In genomic region chr10:67000136-67000535, GRCm38 (mm10) we compare ENCODE assay signal across 20 mouse cellular contexts.
DNase-seq lines count a peak whose midpoint lies in the region; ATAC-seq and TF ChIP-seq lines count a peak whose summit lies in the region.
"Had no signal": no experiment of that assay in that cellular context is flagged by ENCODE, and none has a peak within 500 bp of the region (broad histone marks: within the 10 kb centered on the region; RNA-seq: fewer than 3 reads in every experiment).

No protein-coding gene starts in this region.

- peak overlapping the region; percentile 47 for H3K9ac ChIP-seq in CH12.LX (ENCODE audit: insufficient read depth, low read depth)
- no peak overlapping the region for H3K9ac ChIP-seq in heart, embryonic 14.5 days (ENCODE audit: low read length)
- H3K9ac ChIP-seq: embryonic facial prominence, embryonic 15.5 days; hindbrain, embryonic 13.5 days had no signal

- WGBS in heart, embryonic 10.5 days, result 60% methylated on average over 5 of the region's 5 CpGs
- WGBS in heart, embryonic 14.5 days, result 35% methylated on average over 5 of the region's 5 CpGs

- dilution Hi-C loops in CH12.LX (cut with MboI; ENCODE audit: extremely low pct_ligation_motif_present, extremely low pct_unique_long_range_greater_than_20kb, low sequenced_read_pairs), result no loop called here

- TF ChIP-seq POLR2A in CH12.LX (IDR thresholded peaks at IDR 0.05; ENCODE audit: low read depth, low read length), result no peak

- intact Hi-C loops in heart, postnatal 10 days (cut with DNase I), result no loop called here
- intact Hi-C loops in gastrocnemius, adult 2 months (cut with DNase I), result loop anchor here (5.0 kb wide), 3 partner anchors 52 to 97 kb away; partner anchors contain the start of genes Jmjd1c and Reep3

- peak overlapping the region; percentile 86 for H3K4me2 ChIP-seq in CH12.LX (ENCODE audit: insufficient read depth, low read depth, poor library complexity, severe bottlenecking)
- no peak overlapping the region for H3K4me2 ChIP-seq in heart, embryonic 14.5 days (ENCODE audit: low read length)
- H3K4me2 ChIP-seq: embryonic facial prominence, embryonic 15.5 days; hindbrain, embryonic 13.5 days had no signal

- H3K27ac ChIP-seq in heart, embryonic 10.5 days, result peak overlapping the region; percentile 36; the same call in 1 of the 2 replicates
- peak overlapping the region; percentile 90 for H3K27ac ChIP-seq in CH12.LX (ENCODE audit: insufficient read depth, low read depth)
- peak overlapping the region; percentile 74 to 76 for H3K27ac ChIP-seq in heart, embryonic 14.5 days (replicated peaks in 1 of 2; ENCODE audit: control insufficient read depth in 1 of 2, insufficient read depth in 1 of 2, low read depth in 2 of 2, low read length in 2 of 2)
- H3K27ac ChIP-seq in gastrocnemius, adult 2 months, result no peak overlapping the region
- H3K27ac ChIP-seq: embryonic facial prominence, embryonic 15.5 days; forebrain, embryonic 10.5 days; hindbrain, embryonic 13.5 days; hindbrain, postnatal 0 days had no signal

- TF ChIP-seq RAD21 in CH12.LX (IDR thresholded peaks at IDR 0.05; ENCODE audit: low read depth, low read length), result no peak

- no peaks in the 10 kb centered on the region for H3K9me3 ChIP-seq in heart, embryonic 10.5 days
- peaks cover 9% of the 10 kb centered on the region for H3K9me3 ChIP-seq in CH12.LX (replicated peaks; ENCODE audit: low read length)
- H3K9me3 ChIP-seq in heart, embryonic 14.5 days (ENCODE audit: control insufficient read depth, low read length), result no peaks in the 10 kb centered on the region
- H3K9me3 ChIP-seq: embryonic facial prominence, embryonic 15.5 days; hindbrain, embryonic 13.5 days had no signal

- peaks cover 34% of the 10 kb centered on the region for H3K4me1 ChIP-seq in heart, embryonic 10.5 days
- peaks cover 3 to 29% of the 10 kb centered on the region in 2 experiments; a peak in 3 of 4 replicates for H3K4me1 ChIP-seq in CH12.LX (ENCODE audit: control insufficient read depth in 1 of 2, insufficient read depth in 2 of 2)
- peaks cover 21 to 40% of the 10 kb centered on the region in 2 experiments for H3K4me1 ChIP-seq in heart, embryonic 14.5 days (ENCODE audit: control insufficient read depth in 2 of 2, insufficient read depth in 2 of 2, low read length in 2 of 2)

- TF ChIP-seq CTCF in CH12.LX (conservative IDR thresholded peaks at IDR 0.05 in 1 of 2, IDR thresholded peaks at IDR 0.05 in 1 of 2; ENCODE audit: low read depth in 2 of 2, low read length in 2 of 2), result no peak
- TF ChIP-seq CTCF in gastrocnemius, adult 2 months (IDR thresholded peaks at IDR 0.05), result no peak

- no peaks in the 10 kb centered on the region for H3K79me2 ChIP-seq in CH12.LX (replicated peaks; ENCODE audit: control insufficient read depth, extremely low read depth, insufficient read depth, poor library complexity, severe bottlenecking)

- no peak for DNase-seq in heart, embryonic 10.5 days (ENCODE audit: low spot score)
- DNase-seq in heart, adult 8-10 months (ENCODE audit: low spot score), result no peak
- DNase-seq in CH12.LX (ENCODE audit: extremely low read depth), result peak; percentile 48
- peak; percentile 27 to 29 for DNase-seq in heart, postnatal 10 days
- no peak for DNase-seq in gastrocnemius, adult 2 months
- DNase-seq: adrenal gland, adult 2 months; adrenal gland, postnatal 25 days; cerebellum, adult 8-10 months; cerebellum, postnatal 14 days; embryo, embryonic 11 days; gastrocnemius, postnatal 36 days; kidney, adult 11 months; kidney, adult 9 months had no signal

- in situ Hi-C loops in CH12.LX (cut with MboI; ENCODE audit: low pct_ligation_motif_present, low pct_unique_long_range_greater_than_20kb, low sequenced_read_pairs), result loop anchor here (5.0 to 10.0 kb wide), 2 partner anchors 75 to 97 kb away; partner anchors contain the start of genes Jmjd1c and Reep3

- 0 out of 2 replicates have a peak, but pooled peaks have one; percentile 3 for TF ChIP-seq EP300 in CH12.LX (IDR thresholded peaks at IDR 0.05; ENCODE audit: low read length)

- no peaks in the 10 kb centered on the region for H3K36me3 ChIP-seq in heart, embryonic 10.5 days
- no peaks in the 10 kb centered on the region for H3K36me3 ChIP-seq in CH12.LX (replicated peaks in 1 of 2; ENCODE audit: control insufficient read depth in 1 of 2, insufficient read depth in 1 of 2, low read length in 1 of 2)
- no peaks in the 10 kb centered on the region for H3K36me3 ChIP-seq in heart, embryonic 14.5 days (ENCODE audit: control insufficient read depth, insufficient read depth, low read length)
- H3K36me3 ChIP-seq: embryonic facial prominence, embryonic 15.5 days; forebrain, embryonic 10.5 days; hindbrain, embryonic 13.5 days had no signal

- no peak for ATAC-seq in heart, embryonic 14.5 days (ENCODE audit: insufficient number of reproducible peaks, insufficient read depth, low FRiP score, low read depth)
- ATAC-seq: forebrain, embryonic 14.5 days; hindbrain, postnatal 0 days had no signal

- H3K4me3 ChIP-seq in heart, embryonic 10.5 days, result no peak overlapping the region
- no peak overlapping the region for H3K4me3 ChIP-seq in CH12.LX (replicated peaks in 1 of 3; ENCODE audit: low read depth in 2 of 3, low read length in 2 of 3, poor library complexity in 1 of 3)
- no peak overlapping the region for H3K4me3 ChIP-seq in heart, embryonic 14.5 days (ENCODE audit: control insufficient read depth in 1 of 2, insufficient read depth in 1 of 2, low read depth in 1 of 2, low read length in 2 of 2)
- no peak overlapping the region for H3K4me3 ChIP-seq in gastrocnemius, adult 2 months
- H3K4me3 ChIP-seq: embryonic facial prominence, embryonic 15.5 days; erythroblast, embryonic 14.5 days; forebrain, embryonic 10.5 days; hindbrain, embryonic 13.5 days had no signal

- H3K27me3 ChIP-seq in heart, embryonic 10.5 days (ENCODE audit: insufficient read depth, poor library complexity, severe bottlenecking), result no peaks in the 10 kb centered on the region
- no peaks in the 10 kb centered on the region for H3K27me3 ChIP-seq in CH12.LX (replicated peaks)
- no peaks in the 10 kb centered on the region for H3K27me3 ChIP-seq in heart, embryonic 14.5 days (ENCODE audit: control insufficient read depth, insufficient read depth, low read length)
- H3K27me3 ChIP-seq: embryonic facial prominence, embryonic 15.5 days; hindbrain, embryonic 13.5 days had no signal

TF ChIP-seq in CH12.LX, 34 proteins besides CTCF, POLR2A, EP300 and RAD21:
- peak; percentile 58 for TF ChIP-seq USF1 (IDR thresholded peaks at IDR 0.05; ENCODE audit: low read depth, low read length)
- TF ChIP-seq USF2 (conservative IDR thresholded peaks at IDR 0.05; ENCODE audit: low read depth, low read length), result peak; percentile 42; the same call in 1 of the 2 replicates
- TF ChIP-seq ZNF384 (IDR thresholded peaks at IDR 0.05; ENCODE audit: low read depth, low read length), result no peak
- no peak; the same call in 1 of the 2 replicates for TF ChIP-seq TCF12 (IDR thresholded peaks at IDR 0.05; ENCODE audit: low read depth, low read length)
- TF ChIP-seq JUN (IDR thresholded peaks at IDR 0.05; ENCODE audit: insufficient read depth, low read depth, low read length), result no peak; the same call in 1 of the 2 replicates
- TF ChIP-seq HCFC1 (IDR thresholded peaks at IDR 0.05; ENCODE audit: low read depth, low read length), result no peak
- TF ChIP-seq MEF2A (IDR thresholded peaks at IDR 0.05; ENCODE audit: borderline replicate concordance, low read depth, low read length), result peak; percentile 95
- no peak for TF ChIP-seq NRF1 (IDR thresholded peaks at IDR 0.05; ENCODE audit: low read depth, low read length)
- TF ChIP-seq MAX (IDR thresholded peaks at IDR 0.05; ENCODE audit: low read length), result peak; percentile 17; the same call in 1 of the 2 replicates
- no peak for TF ChIP-seq ZC3H11A (IDR thresholded peaks at IDR 0.05; ENCODE audit: low read depth, low read length)
- no peak for TF ChIP-seq SMC3 (IDR thresholded peaks at IDR 0.05; ENCODE audit: low read depth, low read length)
- 0 out of 2 replicates have a peak, but pooled peaks have one; percentile 47 for TF ChIP-seq SIN3A (IDR thresholded peaks at IDR 0.05; ENCODE audit: low read length)
- TF ChIP-seq BHLHE40 (IDR thresholded peaks at IDR 0.05; ENCODE audit: low read depth, low read length), result peak; percentile 98
- TF ChIP-seq IRF4 (IDR thresholded peaks at IDR 0.05; ENCODE audit: low read depth, low read length), result 0 out of 2 replicates have a peak, but pooled peaks have one; percentile 10
- peak; percentile 50 for TF ChIP-seq ETS1 (conservative IDR thresholded peaks at IDR 0.05; ENCODE audit: low read depth, low read length)
- TF ChIP-seq NELFE (IDR thresholded peaks at IDR 0.05; ENCODE audit: low read depth, low read length), result no peak
- no peak for TF ChIP-seq UBTF (IDR thresholded peaks at IDR 0.05; ENCODE audit: low read depth, low read length)
- no peak for TF ChIP-seq PAX5 (IDR thresholded peaks at IDR 0.05; ENCODE audit: low read length)
- no peak for TF ChIP-seq GABPA (IDR thresholded peaks at IDR 0.05; ENCODE audit: insufficient replicate concordance, low read depth, low read length)
- no peak for TF ChIP-seq CHD1 (IDR thresholded peaks at IDR 0.05; ENCODE audit: low read depth, low read length)
- TF ChIP-seq JUND (conservative IDR thresholded peaks at IDR 0.05; ENCODE audit: low read depth, low read length), result no peak
- TF ChIP-seq MYC (IDR thresholded peaks at IDR 0.05; ENCODE audit: low read depth, low read length), result no peak
- no peak for TF ChIP-seq RCOR1 (conservative IDR thresholded peaks at IDR 0.05; ENCODE audit: low read depth, low read length)
- no peak for TF ChIP-seq MXI1 (IDR thresholded peaks at IDR 0.05; ENCODE audit: low read depth, low read length)
- no peak for TF ChIP-seq CHD2 (IDR thresholded peaks at IDR 0.05; ENCODE audit: low read length)
- no peak for TF ChIP-seq ZKSCAN1 (IDR thresholded peaks at IDR 0.05; ENCODE audit: borderline replicate concordance, low read depth, low read length)
- no peak for TF ChIP-seq MAZ (IDR thresholded peaks at IDR 0.05; ENCODE audit: low read depth, low read length)
- TF ChIP-seq KAT2A (IDR thresholded peaks at IDR 0.05; ENCODE audit: insufficient replicate concordance, low read length), result no peak
- no peak for TF ChIP-seq POLR2AphosphoS2 (IDR thresholded peaks at IDR 0.05; ENCODE audit: low read depth, low read length)
- TF ChIP-seq MAFK (IDR thresholded peaks at IDR 0.05; ENCODE audit: insufficient replicate concordance, low read length), result no peak
- no peak for TF ChIP-seq TBP (conservative IDR thresholded peaks at IDR 0.05; ENCODE audit: low read depth, low read length)
- TF ChIP-seq ZMIZ1 (IDR thresholded peaks at IDR 0.05; ENCODE audit: low read depth, low read length), result no peak
- TF ChIP-seq E2F4 (IDR thresholded peaks at IDR 0.05; ENCODE audit: insufficient replicate concordance, low read depth, low read length), result no peak
- TF ChIP-seq ELF1 (IDR thresholded peaks at IDR 0.05; ENCODE audit: low read depth, low read length), result no peak

Comparison
In these comparisons a context has a peak if more than half of its experiments do, and no peak if none do; other contexts are left out.
1. DNase-seq: peak in CH12.LX (single experiment) and heart, postnatal 10 days (2 of 2); none in heart, embryonic 10.5 days (single experiment), heart, adult 8-10 months (single experiment) and gastrocnemius, adult 2 months (single experiment).